Mouse (Mus musculus) liver, embryonic 13.5 days (tissue): ENCODE measurements around the gene Prr19. TPM values are rescaled to one million over a fixed set of nuclear protein-coding genes. Genes with fewer than 3 reads are reported as not detected.
A peak's percentile ranks its signal among the peaks of the same experiment; 100 is the strongest.
"Not testable (repeated sequence)": the region's sequence is repeated elsewhere in the genome, so short reads cannot be mapped to it uniquely, and the experiment has no call there.

Experiments
- ATAC-seq: fragments of 200-750 bp; cut with Nextera tagmentation; 2 replicates; pipeline ENCODE4 v1.8.0; 2017; ENCODE audit warnings: low read depth, mild to moderate bottlenecking, moderate number of reproducible peaks, moderate library complexity
- DNase-seq: peaks from one replicate; pipeline ENCODE4 v3.0.0; 2022
- H3K27ac ChIP-seq: fragments of 300-500 bp; sonication (generic); 2 replicates; pipeline ENCODE4 v1.5.1; 2015; ENCODE audit warnings: moderate library complexity, mild to moderate bottlenecking, inconsistent platforms
- H3K27me3 ChIP-seq: fragments of 300-500 bp; sonication (generic); 2 replicates; pipeline ENCODE4 v1.6.1; 2015; ENCODE audit warnings: mild to moderate bottlenecking, inconsistent platforms
- H3K36me3 ChIP-seq: fragments of 300-500 bp; sonication (generic); 2 replicates; pipeline ENCODE4 v1.6.1; 2015; ENCODE audit warnings: mild to moderate bottlenecking, inconsistent platforms
- H3K4me1 ChIP-seq: fragments of 300-500 bp; sonication (generic); replicated peaks from 2 replicates; pipeline ENCODE4 v1.6.1; 2015; ENCODE audit warnings: inconsistent platforms
- H3K4me2 ChIP-seq: fragments of 300-500 bp; sonication (generic); 2 replicates; pipeline ENCODE4 v1.6.1; 2015; ENCODE audit warnings: inconsistent platforms, mild to moderate bottlenecking, moderate library complexity
- H3K4me3 ChIP-seq: fragments of 300-500 bp; sonication (generic); replicated peaks from 2 replicates; pipeline ENCODE4 v1.5.1; 2015; ENCODE audit warnings: mild to moderate bottlenecking, inconsistent platforms
- H3K9ac ChIP-seq: fragments of 300-500 bp; sonication (generic); 2 replicates; pipeline ENCODE4 v1.6.1; 2015; ENCODE audit warnings: mild to moderate bottlenecking, inconsistent platforms
- H3K9me3 ChIP-seq: fragments of 300-500 bp; sonication (generic); replicated peaks from 2 replicates; pipeline ENCODE4 v1.6.1; 2016; ENCODE audit warnings: inconsistent platforms
- WGBS: fragments of 180-500 bp; shearing (Covaris S2); methylation state at CpG from one replicate; pipeline ENCODE4 v1.1.7; 2015; ENCODE audit not compliant: insufficient replicate concordance; 5-methylcytosine and 5-hydroxymethylcytosine counted together
- polyA plus RNA-seq: library from polyadenylated mRNA; unstranded; fragments of >200 nt; fragmentation: Nextera tagmentation; extraction: Ambion mirVana; gene quantifications from 2 replicates; pipeline ENCODE4 v1.2.1, GENCODE M21; 2015

Prr19 gene
- polyA plus RNA-seq, result not detected in 2 replicates

GRCm38 (mm10) chr7:25301063-25301462 is at the start of gene Prr19:
Prr19 (plus strand) TSS chr7:25301411.
- WGBS, result 50% methylated on average over 19 of the region's 19 CpGs
- Histone ChIP-seq H3K4me1 (peaks cover 27% of the 10 kb centered on the region), H3K27ac (no peak within 1 kb of the TSS), H3K4me3 (no peak within 1 kb of the TSS), H3K36me3 (no peaks in the 10 kb centered on the region), H3K27me3 (peaks cover 33% of the 10 kb centered on the region), H3K9ac (no peak within 1 kb of the TSS), H3K9me3 (no peaks in the 10 kb centered on the region), H3K4me2 (no peak within 1 kb of the TSS)
- DNase-seq (peak; percentile 55), ATAC-seq (0 out of 2 replicates have a peak, but pooled peaks have one; percentile 25)

GRCm38 (mm10) chr7:25251822-25252221 is 49.4 kb upstream of the Prr19 start:
- Histone ChIP-seq H3K4me1 (peaks cover 51% of the 10 kb centered on the region), H3K27ac (peak overlapping the region; percentile 57), H3K4me3 (peak overlapping the region; percentile 84), H3K4me2 (peak overlapping the region; percentile 99), H3K9me3 (no peaks in the 10 kb centered on the region), H3K27me3 (peaks cover 6% of the 10 kb centered on the region), H3K36me3 (no peaks in the 10 kb centered on the region), H3K9ac (peak overlapping the region; percentile 90; the same call in 1 of the 2 replicates)
- DNase-seq, result no peak
- no peak for ATAC-seq
- WGBS, result 40% methylated on average over 8 of the region's 8 CpGs

GRCm38 (mm10) chr7:25261896-25262295 is 39.3 kb upstream of the Prr19 start:
- DNase-seq, result no peak
- Histone ChIP-seq H3K4me3 (no peak overlapping the region), H3K4me2 (no peak overlapping the region), H3K9ac (no peak overlapping the region), H3K4me1 (peaks cover 30% of the 10 kb centered on the region), H3K9me3 (no peaks in the 10 kb centered on the region), H3K27me3 (no peaks in the 10 kb centered on the region), H3K27ac (no peak overlapping the region), H3K36me3 (no peaks in the 10 kb centered on the region)
- 50% methylated on average over 1 of the region's 1 CpGs for WGBS
- no peak for ATAC-seq

- no peak overlapping the region; the same call in 1 of the 2 replicates for H3K27ac ChIP-seq
- H3K9ac ChIP-seq, result no peak overlapping the region
- no peak overlapping the region for H3K4me2 ChIP-seq
- H3K9me3 ChIP-seq, result no peaks in the 10 kb centered on the region
- no peaks in the 10 kb centered on the region for H3K36me3 ChIP-seq
- DNase-seq (no peak), ATAC-seq (no peak)
- no peak overlapping the region for H3K4me3 ChIP-seq
- no peaks in the 10 kb centered on the region for H3K27me3 ChIP-seq
- 46% methylated on average over 17 of the region's 17 CpGs for WGBS
- H3K4me1 ChIP-seq, result peaks cover 39% of the 10 kb centered on the region
Observed at GRCm38 (mm10) chr7:25263968-25264870, 37.0 kb upstream of the Prr19 start.

- not testable (repeated sequence) for DNase-seq, H3K4me2 ChIP-seq, ATAC-seq, H3K27me3 ChIP-seq, H3K4me3 ChIP-seq, H3K36me3 ChIP-seq, H3K27ac ChIP-seq, H3K9me3 ChIP-seq, H3K9ac ChIP-seq
- peaks cover 54% of the 10 kb centered on the region for H3K4me1 ChIP-seq
- 45% methylated on average over 5 of the region's 5 CpGs for WGBS
Observed at GRCm38 (mm10) chr7:25265743-25266142, 35.5 kb upstream of the Prr19 start.

GRCm38 (mm10) chr7:25266180-25266962 is 34.8 kb upstream of the Prr19 start:
- no peak for DNase-seq
- Histone ChIP-seq H3K4me1 (peaks cover 60% of the 10 kb centered on the region), H3K9me3 (no peaks in the 10 kb centered on the region), H3K4me2 (peak overlapping the region; percentile 81), H3K4me3 (peak overlapping the region; percentile 74; the same call in 1 of the 2 replicates), H3K9ac (peak overlapping the region; percentile 82), H3K36me3 (peaks cover 9% of the 10 kb centered on the region), H3K27me3 (no peaks in the 10 kb centered on the region), H3K27ac (peak overlapping the region; percentile 90; the same call in 1 of the 2 replicates)
- ATAC-seq, result no peak
- 67% methylated on average over 8 of the region's 8 CpGs for WGBS

- ATAC-seq (peak; percentile 76), DNase-seq (peak; percentile 99)
- H3K4me3 ChIP-seq, result peak within 1 kb of the TSS; percentile 74
- no peaks in the 10 kb centered on the region for H3K9me3 ChIP-seq
- peak within 1 kb of the TSS; percentile 94 for H3K4me2 ChIP-seq
- H3K9ac ChIP-seq, result peak within 1 kb of the TSS; percentile 94
- WGBS, result under 1% methylated on average over 29 of the region's 29 CpGs
- peaks cover 18% of the 10 kb centered on the region for H3K36me3 ChIP-seq
- H3K27ac ChIP-seq, result peak within 1 kb of the TSS; percentile 96
- H3K4me1 ChIP-seq, result peaks cover 70% of the 10 kb centered on the region
- no peaks in the 10 kb centered on the region for H3K27me3 ChIP-seq
Observed at GRCm38 (mm10) chr7:25267301-25267750, 33.9 kb upstream of the Prr19 start, which contains the start of gene Cic. Cic (plus strand) TSS chr7:25267704.

GRCm38 (mm10) chr7:25267751-25268463 is 33.3 kb upstream of the Prr19 start:
- ATAC-seq (peak; percentile 89), DNase-seq (peak; percentile 99)
- no peaks in the 10 kb centered on the region for H3K9me3 ChIP-seq
- H3K27me3 ChIP-seq, result no peaks in the 10 kb centered on the region
- under 1% methylated on average over 33 of the region's 33 CpGs for WGBS
- H3K27ac ChIP-seq, result peak overlapping the region; percentile 96
- peaks cover 75% of the 10 kb centered on the region for H3K4me1 ChIP-seq
- H3K36me3 ChIP-seq, result peaks cover 24% of the 10 kb centered on the region
- peak overlapping the region; percentile 94 for H3K4me2 ChIP-seq
- H3K9ac ChIP-seq, result peak overlapping the region; percentile 94
- H3K4me3 ChIP-seq, result peak overlapping the region; percentile 74

GRCm38 (mm10) chr7:25268588-25268987 is 32.6 kb upstream of the Prr19 start:
- peak overlapping the region; percentile 74 for H3K4me3 ChIP-seq

GRCm38 (mm10) chr7:25269029-25269428 is 32.2 kb upstream of the Prr19 start:
- peak overlapping the region; percentile 74 for H3K4me3 ChIP-seq
- H3K36me3 ChIP-seq, result peaks cover 30% of the 10 kb centered on the region
- DNase-seq (no peak), ATAC-seq (no peak)
- H3K9ac ChIP-seq, result peak overlapping the region; percentile 94
- 35% methylated on average over 4 of the region's 4 CpGs for WGBS
- peaks cover 82% of the 10 kb centered on the region for H3K4me1 ChIP-seq
- no peaks in the 10 kb centered on the region for H3K9me3 ChIP-seq
- no peaks in the 10 kb centered on the region for H3K27me3 ChIP-seq
- peak overlapping the region; percentile 96 for H3K27ac ChIP-seq
- H3K4me2 ChIP-seq, result peak overlapping the region; percentile 94

More at GRCm38 (mm10) chr7:25268588-25268987, 32.6 kb upstream of the Prr19 start:
- peaks cover 30% of the 10 kb centered on the region for H3K36me3 ChIP-seq
- DNase-seq, result no peak
- no peak for ATAC-seq
- H3K9ac ChIP-seq, result peak overlapping the region; percentile 94
- peak overlapping the region; percentile 94 for H3K4me2 ChIP-seq
- peaks cover 82% of the 10 kb centered on the region for H3K4me1 ChIP-seq
- H3K27ac ChIP-seq, result peak overlapping the region; percentile 96
- H3K9me3 ChIP-seq, result no peaks in the 10 kb centered on the region
- no peaks in the 10 kb centered on the region for H3K27me3 ChIP-seq
- WGBS, result 2% methylated on average over 7 of the region's 7 CpGs
